Mouse (Mus musculus) heart, postnatal 14 days (tissue): ENCODE measurements around the gene Fgf11. TPM values are rescaled to one million over a fixed set of nuclear protein-coding genes. Genes with fewer than 3 reads are reported as not detected.

Source experiments
- DNase-seq, 2 experiments: peaks; one replicate each; pipeline ENCODE4 v3.0.0; 2021 to 2022
- intact Hi-C: fragments of 180-260 bp; cut with DNase I; formaldehyde crosslinking; loops from one replicate; pipeline ENCODE4 v1.15.1; 2025
- total RNA-seq, 2 experiments: library from RNA; stranded (reverse); gene quantifications; 2 replicates each; pipeline ENCODE4 v1.2.3; 2021

Fgf11 gene
- total RNA-seq, 2 experiments from 2014 or later: 2.6 to 2.8 TPM

DNA sequence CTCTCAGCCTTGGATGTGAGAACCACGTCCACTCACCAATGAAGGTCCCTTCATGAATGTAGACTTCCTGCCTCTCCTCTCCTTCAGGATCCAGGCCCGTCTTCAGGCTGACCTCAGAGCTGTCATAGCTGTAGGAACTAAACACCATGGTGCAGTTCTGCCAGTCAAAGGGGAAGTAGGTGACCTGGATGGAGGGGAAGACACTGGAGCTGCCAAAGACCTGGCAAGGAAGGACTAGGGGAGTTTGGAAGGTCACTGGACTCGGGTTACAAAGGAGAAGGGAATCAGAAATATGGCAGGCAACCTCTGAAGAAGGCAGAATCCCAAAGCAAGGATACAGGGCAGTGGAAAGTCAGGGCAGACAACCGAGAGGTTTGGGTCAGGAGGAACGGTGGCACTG is 8.2 kb downstream of the Fgf11 start:
- no peak for DNase-seq

GRCm38 (mm10) chr11:69791420-69791819 is 10.2 kb downstream of the Fgf11 start:
- no peak for DNase-seq
- intact Hi-C loops: no loop called here

More for the DNA sequence above, 8.2 kb downstream of the Fgf11 start:
- intact Hi-C loops: no loop called here

DNA sequence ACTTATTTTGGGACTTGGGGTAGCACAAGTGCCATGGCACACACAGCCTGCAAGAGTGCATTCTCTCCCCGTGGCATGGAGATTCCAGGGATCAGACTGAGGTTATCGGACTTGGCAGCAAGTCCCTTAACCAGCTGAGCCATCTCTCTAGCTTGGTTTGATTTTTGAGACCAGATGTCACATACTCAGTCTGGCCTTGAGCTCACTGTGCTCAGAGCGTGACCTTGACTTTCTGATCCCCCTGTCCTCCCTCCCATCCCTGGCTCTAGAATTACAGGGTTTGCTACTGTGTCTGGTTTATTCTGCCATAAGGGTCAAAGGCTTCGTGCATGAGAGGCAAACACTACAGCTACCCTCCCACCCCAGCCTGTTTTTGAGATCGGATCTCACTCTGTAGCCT is 12.2 kb downstream of the Fgf11 start:
- intact Hi-C loops: no loop called here
- DNase-seq: no peak

DNA sequence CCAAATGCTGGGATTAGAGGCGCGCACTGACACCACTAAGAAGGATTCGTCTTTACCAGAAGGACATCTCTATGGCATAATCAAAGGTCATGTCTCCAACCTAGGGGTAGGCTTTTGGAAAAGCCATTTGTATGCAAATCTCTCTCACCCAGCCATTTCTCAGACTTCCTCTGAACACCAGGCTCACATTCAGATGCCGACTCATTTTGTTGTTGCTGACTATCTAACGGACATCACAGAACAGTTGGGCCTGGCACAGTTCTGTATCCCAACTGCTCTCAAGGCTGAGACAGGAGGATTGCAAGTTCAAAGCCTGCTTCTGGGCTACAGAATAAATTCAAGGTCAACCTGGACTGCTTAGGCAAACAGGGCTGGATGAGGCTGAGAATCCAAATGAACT is 14.4 kb downstream of the Fgf11 start:
- intact Hi-C loops: no loop called here
- DNase-seq: no peak

DNA sequence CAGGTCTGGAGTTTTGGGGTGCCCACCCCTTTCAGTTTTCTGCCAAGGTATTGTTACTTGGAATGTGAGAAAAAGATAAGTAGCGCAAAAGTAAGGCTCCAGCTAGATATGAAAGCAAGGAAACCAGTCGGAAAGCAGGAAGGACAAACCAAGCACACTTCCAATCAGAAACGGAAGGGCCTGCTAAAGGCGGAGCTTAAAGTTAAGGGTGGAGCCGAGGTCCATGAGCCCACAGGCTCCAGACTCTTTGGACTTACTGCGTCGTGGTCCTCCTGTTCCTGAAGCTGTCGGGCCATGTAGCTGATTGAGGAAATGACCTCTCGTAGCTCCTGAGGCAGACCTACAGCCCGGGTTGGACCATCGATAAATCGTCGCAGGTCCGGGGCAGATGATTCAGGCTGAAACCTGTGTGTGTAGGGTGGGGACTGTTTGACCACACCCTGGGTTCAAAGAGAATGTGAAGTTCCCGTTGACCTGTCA is 16.8 kb downstream of the Fgf11 start:
- intact Hi-C loops: no loop called here
- peak; percentile 48 to 64 for DNase-seq

GRCm38 (mm10) chr11:69781828-69782227 is 19.8 kb downstream of the Fgf11 start:
- intact Hi-C loops: no loop called here
- no peak for DNase-seq

DNA sequence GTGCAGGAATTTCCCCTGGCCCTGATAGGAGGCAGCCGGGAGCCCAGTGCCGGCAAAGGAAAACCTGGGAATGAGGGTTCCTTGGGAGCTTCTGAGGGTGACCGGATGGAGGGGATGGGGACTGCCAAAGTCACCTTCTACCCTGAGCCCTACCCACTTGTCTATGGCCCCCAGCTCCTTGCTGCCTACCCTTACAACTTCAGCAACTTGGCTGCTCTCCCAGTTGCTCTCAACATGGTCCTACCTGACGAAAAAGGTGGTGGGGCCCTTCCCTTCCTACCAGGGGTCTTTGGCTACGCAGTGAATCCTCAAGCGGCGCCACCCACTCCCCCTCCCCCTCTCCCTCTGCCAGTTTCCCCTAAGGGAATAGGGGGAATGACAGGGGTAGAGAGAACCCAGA is 22.7 kb downstream of the Fgf11 start:
- intact Hi-C loops: no loop called here
- DNase-seq: no peak

GRCm38 (mm10) chr11:69778258-69778982 is 23.2 kb downstream of the Fgf11 start:
- peak; percentile 16 to 34 for DNase-seq
- intact Hi-C loops: no loop called here

GRCm38 (mm10) chr11:69777504-69778257 is 24.0 kb downstream of the Fgf11 start:
- intact Hi-C loops: no loop called here

GRCm38 (mm10) chr11:69776488-69776887 is 25.2 kb downstream of the Fgf11 start:
- intact Hi-C loops: no loop called here
- no peak for DNase-seq

More at GRCm38 (mm10) chr11:69777504-69778257, 24.0 kb downstream of the Fgf11 start:
- DNase-seq: peak in 1 of 2 experiments; percentile 25

DNA sequence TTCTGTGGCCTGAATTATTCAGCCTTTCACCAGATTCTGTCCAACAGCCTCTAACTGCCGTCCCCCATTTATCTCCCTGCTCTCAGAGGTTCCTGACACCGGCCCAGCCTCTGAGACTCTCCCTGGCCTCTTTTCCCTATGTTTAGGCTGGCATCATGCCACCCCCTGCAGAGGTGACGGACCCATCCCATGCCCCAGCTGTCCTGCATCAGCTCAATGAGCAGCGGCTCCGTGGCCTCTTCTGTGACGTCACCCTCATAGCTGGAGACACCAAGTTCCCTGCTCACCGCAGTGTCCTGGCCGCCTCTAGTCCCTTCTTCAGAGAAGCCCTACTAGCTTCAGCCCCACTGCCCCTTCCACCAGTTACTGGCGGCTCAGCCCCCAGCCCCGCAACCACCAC is 25.9 kb downstream of the Fgf11 start:
- intact Hi-C loops: no loop called here
- no peak for DNase-seq

DNA sequence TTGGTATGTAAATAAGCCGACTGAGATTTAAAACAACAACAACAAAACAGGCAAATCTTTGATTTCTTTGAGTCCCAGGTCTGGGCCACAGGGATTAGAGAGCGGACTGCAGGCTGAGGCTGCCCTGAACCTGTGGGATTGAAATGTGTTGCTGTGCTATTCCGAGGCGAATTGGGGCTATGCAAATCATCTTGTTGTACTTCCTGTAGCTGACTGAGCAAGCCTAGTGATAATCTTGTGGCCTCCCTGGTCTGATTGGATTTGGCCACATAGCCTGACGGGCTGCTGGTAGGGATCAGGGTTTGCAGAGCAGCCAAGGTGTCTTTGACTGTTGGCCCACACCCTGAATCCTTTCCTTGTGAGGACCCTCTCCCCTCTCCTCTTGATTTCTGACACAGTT is 26.7 kb downstream of the Fgf11 start:
- DNase-seq: no peak
- intact Hi-C loops: no loop called here

GRCm38 (mm10) chr11:69767625-69767909 is 34.1 kb downstream of the Fgf11 start:
- peak in 1 of 2 experiments; percentile 13 for DNase-seq
- intact Hi-C loops: loop anchor here (2.0 kb wide), 1 partner anchor 27 kb away; the partner anchor contains the start of gene Chrnb1

DNA sequence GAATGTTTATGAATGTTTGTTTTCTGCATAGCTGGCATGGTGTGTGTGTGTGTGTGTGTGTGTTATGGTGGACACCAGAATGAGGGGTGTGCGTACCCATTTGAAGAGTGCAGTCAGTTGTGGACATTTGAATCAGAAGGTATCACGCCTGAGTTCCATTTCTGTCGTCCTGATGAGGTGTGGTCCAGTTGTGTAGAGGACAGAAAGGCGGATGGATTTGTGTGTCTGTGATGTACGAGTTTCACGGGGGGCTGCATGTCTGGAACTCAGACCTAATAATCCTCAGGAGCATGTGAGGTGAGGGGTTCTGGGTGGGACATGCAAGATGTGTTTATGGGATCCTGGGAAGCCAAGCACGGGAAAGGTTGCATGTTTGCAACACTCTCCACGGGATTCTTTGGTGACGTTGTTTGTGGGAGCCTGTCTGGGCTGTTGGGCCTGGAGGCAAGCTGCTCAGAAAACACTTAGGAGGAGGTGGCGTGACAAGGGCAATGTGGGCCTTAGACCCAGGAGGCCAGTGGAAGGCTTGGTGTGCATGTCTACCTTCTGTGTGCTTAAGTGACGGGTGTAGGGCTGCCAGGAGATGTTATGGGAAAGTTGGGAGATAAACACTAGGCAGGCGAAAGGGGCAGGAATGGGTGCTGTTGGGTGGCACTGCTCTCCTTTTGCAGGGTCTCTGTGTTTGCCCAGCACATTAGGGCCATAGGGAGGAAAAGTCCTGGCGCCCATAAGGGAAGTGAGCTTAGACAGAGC is 34.6 kb downstream of the Fgf11 start:
- peak; percentile 17 to 19 for DNase-seq
- intact Hi-C loops: loop anchor here (2.0 kb wide), 1 partner anchor 28 kb away; the partner anchor contains the start of gene Chrnb1

DNA sequence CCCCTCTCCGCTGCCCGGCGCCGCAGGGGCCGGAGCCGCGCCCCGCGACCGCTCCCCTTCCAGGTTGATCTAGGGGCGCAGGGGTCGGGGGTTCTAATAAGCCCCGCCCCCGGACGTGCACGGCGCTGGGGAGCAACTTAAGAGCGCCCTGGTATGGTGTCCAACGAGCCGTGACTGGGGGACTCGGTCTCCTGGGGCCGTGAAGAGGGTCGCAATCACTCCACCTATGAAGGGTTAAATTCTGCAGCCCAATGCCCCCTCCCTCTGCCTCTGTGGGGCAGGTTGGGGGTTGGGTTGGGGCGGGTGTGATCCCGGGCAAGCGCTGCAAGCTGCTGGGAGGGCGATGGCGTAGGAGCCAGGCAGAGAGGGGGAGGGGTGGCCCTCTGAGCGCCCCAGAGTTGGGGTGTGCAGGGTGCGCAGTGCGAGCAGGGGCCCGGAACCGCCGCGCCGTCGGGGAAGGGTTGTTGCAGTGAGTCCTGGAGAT is 35.5 kb downstream of the Fgf11 start:
- peak; percentile 77 to 80 for DNase-seq
- intact Hi-C loops: loop anchor here (2.0 kb wide), 1 partner anchor 29 kb away; the partner anchor contains the start of gene Chrnb1

- intact Hi-C loops: loop anchor here (2.0 kb wide), 1 partner anchor 29 kb away; the partner anchor contains the start of gene Chrnb1
Measured at GRCm38 (mm10) chr11:69765221-69766125, 36.2 kb downstream of the Fgf11 start, which contains the start of gene Zbtb4. Gene Zbtb4 (plus strand): TSS chr11:69765912.

GRCm38 (mm10) chr11:69763551-69763950 is 38.1 kb downstream of the Fgf11 start:
- no peak for DNase-seq
- intact Hi-C loops: no loop called here

More at GRCm38 (mm10) chr11:69765221-69766125, 36.2 kb downstream of the Fgf11 start, which contains the start of gene Zbtb4:
- peak; percentile 63 to 65 for DNase-seq

GRCm38 (mm10) chr11:69761868-69762267 is 39.8 kb downstream of the Fgf11 start, which contains the start of gene Slc35g3:
Gene Slc35g3 (minus strand): TSS chr11:69761968.
- DNase-seq: no peak
- intact Hi-C loops: no loop called here

DNA sequence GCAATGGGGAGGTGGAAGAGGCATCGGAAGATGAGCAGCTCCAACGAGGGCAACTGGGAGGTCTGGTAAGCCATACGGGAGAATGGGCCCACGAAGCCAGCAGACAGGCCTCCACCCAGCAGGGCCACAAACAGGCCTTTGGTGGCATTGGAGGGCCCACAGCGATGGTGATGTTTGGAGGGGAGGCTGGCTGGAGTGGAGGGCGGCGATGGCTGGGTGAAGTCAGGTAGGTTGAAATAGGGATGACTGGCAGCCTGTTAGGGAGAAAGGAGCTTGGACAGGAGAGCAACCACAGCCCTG is 40.8 kb downstream of the Fgf11 start:
- no peak for DNase-seq
- intact Hi-C loops: no loop called here
